Mouse (Mus musculus) kidney, postnatal 0 days (tissue): ENCODE measurements at regions not wholly inside any gene's neighbourhood (a gene's known extent, or its start where the extent isn't known, plus 50 kb on each side); places are given as distances from the start of the nearest gene placed in this dataset.

Experiments used
- ATAC-seq: fragments of 200-750 bp; cut with Nextera tagmentation; replicated peaks from 2 replicates; pipeline ENCODE4 v1.8.0; 2017; ENCODE audit warnings: low read depth, moderate number of reproducible peaks, moderate TSS enrichment, moderate library complexity; ENCODE audit not compliant: low FRiP score
- DNase-seq: peaks from one replicate; pipeline ENCODE4 v3.0.0-alpha.2; 2016; ENCODE audit warnings: low spot score
- H3K27ac ChIP-seq: fragments of 300-500 bp; sonication (generic); 2 replicates; pipeline ENCODE4 v1.5.1; 2014; ENCODE audit warnings: mild to moderate bottlenecking
- H3K27me3 ChIP-seq: fragments of 300-500 bp; sonication (generic); 2 replicates; pipeline ENCODE4 v1.6.1; 2014; ENCODE audit warnings: low read length, mixed read lengths; ENCODE audit not compliant: insufficient read depth
- H3K36me3 ChIP-seq: fragments of 300-500 bp; sonication (generic); 2 replicates; pipeline ENCODE4 v1.6.1; 2014; ENCODE audit warnings: low read length, mixed read lengths; ENCODE audit not compliant: insufficient read depth
- H3K4me1 ChIP-seq: fragments of 300-500 bp; sonication (generic); replicated peaks from 2 replicates; pipeline ENCODE4 v1.6.1; 2014; ENCODE audit warnings: antibody characterized with exemption, low read length, mixed read lengths; ENCODE audit not compliant: insufficient read depth
- H3K4me2 ChIP-seq: fragments of 300-500 bp; sonication (generic); 2 replicates; pipeline ENCODE4 v1.6.1; 2014; ENCODE audit warnings: mild to moderate bottlenecking, low read length, moderate library complexity, mixed read lengths
- H3K4me3 ChIP-seq: fragments of 300-500 bp; sonication (generic); replicated peaks from 2 replicates; pipeline ENCODE4 v1.5.1; 2014; ENCODE audit warnings: low read depth, low read length
- H3K9ac ChIP-seq: fragments of 300-500 bp; sonication (generic); 2 replicates; pipeline ENCODE4 v1.6.1; 2014; ENCODE audit warnings: low read depth, low read length
- H3K9me3 ChIP-seq: fragments of 300-500 bp; sonication (generic); replicated peaks from 2 replicates; pipeline ENCODE4 v1.6.1; 2016; ENCODE audit warnings: low read length, inconsistent platforms, mixed read lengths
- CTCF ChIP-seq: IDR thresholded peaks from 2 replicates; pipeline ENCODE4 v1.5.1; 2016; ENCODE audit warnings: antibody characterized with exemption, low read depth, mild to moderate bottlenecking, moderate library complexity
- WGBS: fragments of 180-500 bp; shearing (Covaris S2); extraction: QIAGEN DNeasy Blood & Tissue Kit; methylation state at CpG from one replicate; pipeline ENCODE4 v1.1.7; 2014; 5-methylcytosine and 5-hydroxymethylcytosine counted together

- no peak overlapping the region for H3K27ac ChIP-seq
- no peak overlapping the region for H3K4me2 ChIP-seq
- H3K9me3 ChIP-seq, result no peaks in the 10 kb centered on the region
- no peaks in the 10 kb centered on the region for H3K36me3 ChIP-seq
- H3K9ac ChIP-seq, result no peak overlapping the region
- H3K27me3 ChIP-seq, result no peaks in the 10 kb centered on the region
- H3K4me3 ChIP-seq, result no peak overlapping the region
- ATAC-seq, result no peak
- DNase-seq, result peak; percentile 60
- no peak for TF ChIP-seq CTCF
- H3K4me1 ChIP-seq, result no peaks in the 10 kb centered on the region
- WGBS, result 25% methylated on average over 3 of the region's 3 CpGs
Observed at GRCm38 (mm10) chr14:107727234-107727633, 1186.7 kb downstream of the Slitrk1 start.

GRCm38 (mm10) chr14:107688349-107688748, 1225.6 kb downstream of the Slitrk1 start:
- no peak for TF ChIP-seq CTCF
- no peak overlapping the region for H3K4me2 ChIP-seq
- no peak overlapping the region for H3K4me3 ChIP-seq
- H3K9ac ChIP-seq, result no peak overlapping the region
- no peaks in the 10 kb centered on the region for H3K9me3 ChIP-seq
- H3K36me3 ChIP-seq, result no peaks in the 10 kb centered on the region
- DNase-seq (no peak), ATAC-seq (no peak)
- H3K27me3 ChIP-seq, result no peaks in the 10 kb centered on the region
- no peaks in the 10 kb centered on the region for H3K4me1 ChIP-seq
- no peak overlapping the region for H3K27ac ChIP-seq

GRCm38 (mm10) chr14:107687261-107688019, 1226.5 kb downstream of the Slitrk1 start:
- 93% methylated on average over 3 of the region's 3 CpGs for WGBS
- TF ChIP-seq CTCF, result no peak
- no peak for ATAC-seq
- Histone ChIP-seq H3K36me3 (no peaks in the 10 kb centered on the region), H3K27me3 (no peaks in the 10 kb centered on the region), H3K4me2 (no peak overlapping the region), H3K27ac (no peak overlapping the region), H3K4me1 (no peaks in the 10 kb centered on the region), H3K9me3 (no peaks in the 10 kb centered on the region), H3K4me3 (no peak overlapping the region), H3K9ac (no peak overlapping the region)
- DNase-seq, result no peak

- no peak overlapping the region for H3K4me2 ChIP-seq
- H3K27me3 ChIP-seq, result no peaks in the 10 kb centered on the region
- no peaks in the 10 kb centered on the region for H3K36me3 ChIP-seq
- WGBS, result 29% methylated on average over 3 of the region's 3 CpGs
- H3K9ac ChIP-seq, result no peak overlapping the region
- no peak overlapping the region for H3K4me3 ChIP-seq
- no peak for TF ChIP-seq CTCF
- H3K27ac ChIP-seq, result no peak overlapping the region
- H3K9me3 ChIP-seq, result no peaks in the 10 kb centered on the region
- H3K4me1 ChIP-seq, result no peaks in the 10 kb centered on the region
- DNase-seq (no peak), ATAC-seq (no peak)
Observed at GRCm38 (mm10) chr14:107656595-107656994, 1257.4 kb downstream of the Slitrk1 start.

GRCm38 (mm10) chr14:107615466-107615865, 1298.5 kb downstream of the Slitrk1 start:
- no peak for ATAC-seq
- TF ChIP-seq CTCF, result no peak
- no peak overlapping the region for H3K4me3 ChIP-seq

GRCm38 (mm10) chr14:107614348-107614747, 1299.6 kb downstream of the Slitrk1 start:
- H3K27ac ChIP-seq, result no peak overlapping the region
- no peak overlapping the region for H3K4me2 ChIP-seq
- no peaks in the 10 kb centered on the region for H3K27me3 ChIP-seq
- peak; percentile 4 for DNase-seq
- WGBS, result 18% methylated on average over 1 of the region's 1 CpGs
- H3K9me3 ChIP-seq, result no peaks in the 10 kb centered on the region
- no peak for TF ChIP-seq CTCF
- H3K4me3 ChIP-seq, result no peak overlapping the region
- no peaks in the 10 kb centered on the region for H3K36me3 ChIP-seq
- no peak overlapping the region for H3K9ac ChIP-seq
- H3K4me1 ChIP-seq, result no peaks in the 10 kb centered on the region
- no peak for ATAC-seq

More at GRCm38 (mm10) chr14:107615466-107615865, 1298.5 kb downstream of the Slitrk1 start:
- H3K27ac ChIP-seq, result no peak overlapping the region
- H3K4me1 ChIP-seq, result no peaks in the 10 kb centered on the region
- WGBS, result 90% methylated on average over 5 of the region's 5 CpGs
- H3K27me3 ChIP-seq, result no peaks in the 10 kb centered on the region
- H3K4me2 ChIP-seq, result no peak overlapping the region
- DNase-seq, result no peak
- H3K36me3 ChIP-seq, result no peaks in the 10 kb centered on the region
- H3K9me3 ChIP-seq, result no peaks in the 10 kb centered on the region
- H3K9ac ChIP-seq, result no peak overlapping the region

GRCm38 (mm10) chr14:107603198-107603597, 1310.8 kb downstream of the Slitrk1 start:
- Histone ChIP-seq H3K4me2 (no peak overlapping the region), H3K9me3 (no peaks in the 10 kb centered on the region), H3K36me3 (no peaks in the 10 kb centered on the region), H3K27me3 (no peaks in the 10 kb centered on the region), H3K9ac (no peak overlapping the region), H3K4me3 (no peak overlapping the region), H3K4me1 (no peaks in the 10 kb centered on the region), H3K27ac (no peak overlapping the region)
- WGBS, result 68% methylated on average over 1 of the region's 1 CpGs
- TF ChIP-seq CTCF, result no peak
- DNase-seq (no peak), ATAC-seq (no peak)
